Mouse (Mus musculus) brain, adult 10 weeks (tissue): Measurements from ENCODE around the gene Hpse. TPM values are rescaled to one million over a fixed set of nuclear protein-coding genes. Genes with fewer than 3 reads are reported as not detected.

Experiments used
- polyA plus RNA-seq: library from polyadenylated mRNA; stranded (reverse); fragments of 350-450 nt; fragmentation: Illumina TruSeq; extraction: RNeasy Lipid Tissue Mini Kit (QIAGEN cat#74804); gene quantifications from one replicate; pipeline ENCODE4 v1.2.3, GENCODE M21; 2015; ENCODE audit warnings: low read depth, low replicate concordance

Hpse gene
- 1.2 TPM for polyA plus RNA-seq

DNA sequence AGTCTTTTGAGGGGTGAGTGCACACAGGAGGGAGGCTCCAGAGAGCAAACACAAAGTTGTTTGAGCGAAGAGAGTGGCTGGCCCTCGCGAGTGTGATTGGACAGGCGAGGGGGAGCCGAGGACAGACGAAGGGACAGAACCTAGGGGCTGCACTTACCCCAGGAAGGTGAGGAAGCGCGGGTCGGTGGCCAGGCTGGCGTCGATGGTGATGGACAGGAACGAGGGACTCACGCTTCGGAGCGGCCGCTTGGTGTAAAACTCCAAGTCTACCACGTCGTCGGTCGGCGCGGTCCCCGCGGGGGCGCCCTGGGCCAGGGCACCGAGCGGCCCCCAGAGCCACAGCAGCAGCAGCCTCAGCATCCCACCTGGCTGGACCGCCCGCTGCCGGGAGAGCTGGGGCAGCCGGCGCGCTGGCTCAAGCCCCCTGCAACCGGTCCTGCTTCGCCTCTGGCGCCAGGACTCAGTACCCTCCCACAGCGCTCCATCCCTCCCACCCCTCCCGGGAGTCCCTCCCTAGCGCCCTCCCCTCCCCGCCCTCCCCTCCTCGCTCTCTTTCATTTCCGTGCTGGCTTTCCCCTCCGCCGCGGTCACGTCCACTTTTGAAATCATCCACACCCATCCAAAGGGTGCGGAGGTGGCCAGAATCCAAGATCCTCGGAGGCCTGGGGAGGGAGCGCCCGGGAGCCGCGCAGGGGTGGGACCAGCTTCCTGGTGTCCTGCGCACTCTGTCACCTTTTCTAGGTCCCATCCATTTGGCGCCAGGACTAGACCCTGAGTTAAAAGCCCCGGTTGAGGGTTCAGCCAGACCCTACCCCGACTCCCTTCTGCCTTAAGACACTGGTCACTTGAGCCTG, at the start of gene Hpse:
Gene Hpse, minus strand, starts transcription at position 482 of the 854 bp plus-strand sequence.

DNA sequence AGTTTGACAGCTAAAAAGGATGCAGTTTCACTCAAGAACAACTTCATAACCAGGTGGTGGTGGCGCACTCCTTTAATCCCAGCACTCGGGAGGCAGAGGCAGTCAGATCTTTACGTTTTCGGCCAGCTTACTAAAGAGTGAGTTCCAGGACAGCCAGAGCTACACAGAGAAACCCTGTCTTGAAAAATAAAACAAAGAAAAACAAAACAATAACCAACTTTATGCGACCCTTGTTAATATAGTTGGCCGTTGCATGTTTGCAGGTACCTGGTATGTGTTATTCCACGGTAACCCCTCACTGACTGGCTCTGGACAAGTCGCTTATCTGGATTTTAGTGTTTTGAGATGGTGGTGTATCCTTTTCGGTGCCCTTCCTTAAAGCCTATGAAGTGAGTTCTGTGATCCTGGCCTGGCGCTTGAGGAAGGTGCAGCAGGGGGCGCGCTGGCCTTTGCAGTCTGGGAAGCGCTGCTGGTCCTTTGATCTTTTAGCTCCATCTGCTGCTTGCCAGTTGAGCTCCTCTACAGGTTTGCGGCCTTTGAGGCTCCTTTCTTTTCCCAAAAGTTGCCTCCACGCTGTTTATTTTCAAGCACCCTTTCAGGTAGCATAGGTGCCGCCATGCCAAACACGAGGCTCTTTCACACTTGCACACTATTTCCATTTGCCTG, 44.7 kb downstream of the Hpse start, which contains the start of gene Coq2:
Gene Coq2, minus strand, starts transcription at position 430 of the 666 bp plus-strand sequence.

Other genes starting within 250 kb of the Hpse start
- gene Lin54, start 219.1 kb downstream of the Hpse start, polyA plus RNA-seq: 8.9 TPM
- gene Cops4, start 201.4 kb downstream of the Hpse start, polyA plus RNA-seq: 130 TPM
- not detected for gene Plac8, start 147.5 kb downstream of the Hpse start, polyA plus RNA-seq
- 117 TPM for gene Coq2, start 44.6 kb downstream of the Hpse start, polyA plus RNA-seq
- gene Helq, start 78.9 kb upstream of the Hpse start, polyA plus RNA-seq: 16.5 TPM
- gene Mrps18c, start 78.9 kb upstream of the Hpse start, polyA plus RNA-seq: 94.7 TPM
- 8.1 TPM for gene Abraxas1, start 101.2 kb upstream of the Hpse start, polyA plus RNA-seq
- 6.3 TPM for gene Gpat3, start 126.0 kb upstream of the Hpse start, polyA plus RNA-seq